Mouse (Mus musculus): ENCODE measurements around the gene Trem2.

- no peak for TF ChIP-seq MEF2A (IDR thresholded peaks at IDR 0.05; ENCODE audit: borderline replicate concordance, low read depth, low read length)
- TF ChIP-seq CTCF (conservative IDR thresholded peaks at IDR 0.05 in 1 of 2, IDR thresholded peaks at IDR 0.05 in 1 of 2; ENCODE audit: low read depth in 2 of 2, low read length in 2 of 2) = no peak
- TF ChIP-seq EP300 (IDR thresholded peaks at IDR 0.05; ENCODE audit: low read length) = no peak
- no peak for TF ChIP-seq POLR2A (IDR thresholded peaks at IDR 0.05; ENCODE audit: low read depth, low read length)
Measured at GRCm38 (mm10) chr17:48321279-48321678, 24.9 kb upstream of the Trem2 start.

All from CH12.LX (cell line).